Comparison of ENCODE assay signal across 8 mouse cellular contexts in genomic region chrX:100741940-100742339, GRCm38 (mm10). TPM values are rescaled to one million over a fixed set of nuclear protein-coding genes. Genes with fewer than 3 reads are reported as not detected.
DNase-seq lines count a peak whose midpoint lies in the region; ATAC-seq and TF ChIP-seq lines count a peak whose summit lies in the region.

No protein-coding gene starts in this region.

- no peaks in the 10 kb centered on the region for H3K36me3 ChIP-seq in kidney, embryonic 14.5 days (ENCODE audit: control insufficient read depth, insufficient read depth, low read length)
- H3K36me3 ChIP-seq in liver, embryonic 13.5 days = no peaks in the 10 kb centered on the region

- H3K27ac ChIP-seq in kidney, embryonic 14.5 days (ENCODE audit: low read depth, low read length) = no peak overlapping the region
- no peak overlapping the region for H3K27ac ChIP-seq in liver, embryonic 13.5 days
- peak overlapping the region; percentile 92 for H3K27ac ChIP-seq in olfactory bulb, adult 2 months (ENCODE audit: insufficient read depth, low read depth, low read length)

- no peak for TF ChIP-seq POLR2A in olfactory bulb, adult 2 months (IDR thresholded peaks at IDR 0.05; ENCODE audit: insufficient read depth, low read depth, low read length)

- 0 out of 2 replicates have a peak, but pooled peaks have one; percentile 35 for ATAC-seq in kidney, embryonic 14.5 days (ENCODE audit: low FRiP score, low TSS enrichment)
- ATAC-seq in liver, embryonic 13.5 days (ENCODE audit: low read depth) = no peak

- no peaks in the 10 kb centered on the region for H3K27me3 ChIP-seq in kidney, embryonic 14.5 days (ENCODE audit: control insufficient read depth, insufficient read depth, low read length)
- peaks cover 15% of the 10 kb centered on the region for H3K27me3 ChIP-seq in liver, embryonic 13.5 days

- H3K9me3 ChIP-seq in kidney, embryonic 14.5 days (ENCODE audit: control insufficient read depth, low read length) = no peaks in the 10 kb centered on the region
- no peaks in the 10 kb centered on the region for H3K9me3 ChIP-seq in liver, embryonic 13.5 days (replicated peaks)

- H3K4me2 ChIP-seq in kidney, embryonic 14.5 days (replicated peaks; ENCODE audit: low read depth, low read length) = no peak overlapping the region
- H3K4me2 ChIP-seq in liver, embryonic 13.5 days = no peak overlapping the region

- H3K4me1 ChIP-seq in kidney, embryonic 14.5 days (ENCODE audit: control insufficient read depth, insufficient read depth, low read length) = no peaks in the 10 kb centered on the region
- no peaks in the 10 kb centered on the region for H3K4me1 ChIP-seq in liver, embryonic 13.5 days (replicated peaks)
- H3K4me1 ChIP-seq in olfactory bulb, adult 2 months (ENCODE audit: control insufficient read depth, insufficient read depth, low read length) = peaks cover 10% of the 10 kb centered on the region

- WGBS in kidney, embryonic 14.5 days = 13% methylated on average over 10 of the region's 10 CpGs
- WGBS in liver, embryonic 13.5 days (ENCODE audit: insufficient replicate concordance) = 11% methylated on average over 10 of the region's 10 CpGs
- WGBS in olfactory bulb, adult 2 months = 9% methylated on average over 10 of the region's 10 CpGs

- peak; percentile 50; the same call in 1 of the 2 replicates for TF ChIP-seq CTCF in olfactory bulb, adult 2 months (IDR thresholded peaks at IDR 0.05; ENCODE audit: insufficient read depth, low read depth, low read length)

- H3K4me3 ChIP-seq in kidney, embryonic 14.5 days (ENCODE audit: low read length) = no peak overlapping the region
- no peak overlapping the region for H3K4me3 ChIP-seq in liver, embryonic 13.5 days (replicated peaks)
- no peak overlapping the region for H3K4me3 ChIP-seq in olfactory bulb, adult 2 months (ENCODE audit: insufficient read depth, low read depth, low read length)

- peak; percentile 29 for DNase-seq in ovary, adult 18-20 months (ENCODE audit: low spot score)
- DNase-seq in ovary, postnatal 10 days (ENCODE audit: low spot score) = no peak
- peak; percentile 85 to 87 for DNase-seq in cerebellum, postnatal 10 days
- DNase-seq in gastrocnemius, adult 18-20 months (ENCODE audit: low spot score) = peak; percentile 15
- peak; percentile 15 for DNase-seq in liver, embryonic 13.5 days
- peak; percentile 58 for DNase-seq in thymus, postnatal 25 days

- no peak overlapping the region for H3K9ac ChIP-seq in kidney, embryonic 14.5 days (ENCODE audit: low read depth, low read length)
- no peak overlapping the region for H3K9ac ChIP-seq in liver, embryonic 13.5 days

RNA-seq across cellular contexts. Expression of gene Gdpd2, which starts 12.3 kb away (rescaled TPM):
- not detected for total RNA-seq in gastrocnemius, adult 18-20 months (2021)
- polyA plus RNA-seq in kidney, embryonic 14.5 days (2014; fragmentation: Nextera tagmentation; extraction: Ambion mirVana) = 1.5 and 2.6 TPM in 2 replicates
- 0.07 and 0.15 TPM in 2 replicates for polyA plus RNA-seq in liver, embryonic 13.5 days (2015; fragmentation: Nextera tagmentation; extraction: Ambion mirVana)
- polyA plus RNA-seq in olfactory bulb, adult 2 months (2012; ENCODE audit: insufficient read depth, insufficient read length, low replicate concordance, missing spikeins) = not detected in 2 replicates

RNA-seq across cellular contexts. Expression of gene Dlg3, which starts 25.6 kb away (rescaled TPM):
- total RNA-seq in gastrocnemius, adult 18-20 months (2021) = 1 to 10 TPM; 1.1 to 1.9 TPM
- polyA plus RNA-seq in kidney, embryonic 14.5 days (2014; fragmentation: Nextera tagmentation; extraction: Ambion mirVana) = 7.3 and 9.3 TPM in 2 replicates
- polyA plus RNA-seq in liver, embryonic 13.5 days (2015; fragmentation: Nextera tagmentation; extraction: Ambion mirVana) = 0.28 and 0.44 TPM in 2 replicates
- polyA plus RNA-seq in olfactory bulb, adult 2 months (2012; ENCODE audit: insufficient read depth, insufficient read length, low replicate concordance, missing spikeins) = 98.9 TPM in 1 of 2 replicates, not detected in the other
